Mouse (Mus musculus) telencephalon, adult 2 months (tissue): ENCODE data around the gene Ghr.

Experiments
- DNase-seq: peaks from one replicate; pipeline ENCODE4 v3.0.0-alpha.2; 2011; ENCODE audit warnings: low read depth, low spot score

Gene Ghr

DNA sequence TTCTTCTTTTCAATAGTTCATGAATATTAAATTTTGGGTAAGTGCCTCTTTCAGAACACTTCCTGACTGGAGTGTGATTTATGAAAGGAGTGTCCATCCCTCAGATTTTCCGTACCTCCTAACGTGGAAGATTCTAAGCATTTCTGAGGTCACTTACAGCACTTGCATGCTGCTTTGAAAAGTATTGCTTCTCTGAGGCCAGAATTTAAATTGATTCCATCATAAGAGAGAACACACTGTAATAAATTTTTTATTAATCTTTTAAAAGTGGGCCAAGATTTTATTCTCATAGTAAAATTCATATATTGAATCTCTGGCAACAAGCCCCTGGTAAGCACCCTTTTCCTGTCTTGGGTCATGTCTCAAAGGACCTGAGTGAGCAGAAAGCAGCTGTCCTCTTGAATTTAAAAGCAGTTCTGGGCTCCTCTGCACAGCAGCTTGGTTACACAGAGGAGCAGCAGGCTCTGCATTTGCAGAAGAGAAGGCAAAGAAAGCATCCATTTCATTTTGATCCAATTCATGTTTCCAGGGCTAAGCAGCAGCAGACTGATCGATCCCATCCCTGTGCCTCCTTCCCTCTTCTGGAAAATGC, 46.9 kb downstream of the Ghr start:
- no peak for DNase-seq

DNA sequence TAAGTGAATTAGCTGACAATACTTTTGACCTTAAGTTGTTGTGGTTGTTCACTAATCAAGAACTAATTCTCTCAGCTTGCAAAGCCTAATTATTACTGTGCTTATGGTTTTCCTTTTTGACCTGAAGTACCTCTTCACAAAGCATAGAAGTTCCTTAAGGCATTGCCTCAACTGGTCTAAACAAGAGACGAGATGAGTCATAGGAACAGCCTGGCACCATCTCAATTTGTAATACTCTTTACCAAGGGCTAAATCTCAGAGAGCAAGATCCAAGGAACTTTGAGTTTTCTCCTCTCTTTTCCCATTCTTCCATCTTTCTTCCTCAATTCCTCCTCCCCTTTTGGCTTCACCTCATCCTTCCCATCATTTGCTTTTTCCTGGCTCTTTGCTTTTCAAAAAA, 69.3 kb downstream of the Ghr start:
- no peak for DNase-seq

DNA sequence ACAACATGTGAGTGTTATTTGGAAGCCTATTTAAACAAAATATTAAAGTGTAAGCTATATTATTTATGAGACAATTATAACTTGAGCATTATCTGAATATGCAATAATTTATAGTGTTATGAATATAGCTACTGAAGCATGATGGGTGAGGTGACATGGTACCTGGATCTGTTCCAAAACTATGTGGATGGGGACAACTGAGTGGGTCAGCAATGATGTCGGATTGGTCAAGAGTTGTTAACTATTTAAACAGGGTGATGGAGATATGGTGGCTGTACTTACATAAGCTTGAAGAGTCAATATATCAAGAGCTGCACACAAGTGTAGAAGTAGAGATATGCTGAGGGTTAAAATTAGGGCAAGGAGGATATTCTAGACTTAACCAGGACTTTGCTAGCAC, 70.9 kb downstream of the Ghr start:
- DNase-seq = no peak

DNA sequence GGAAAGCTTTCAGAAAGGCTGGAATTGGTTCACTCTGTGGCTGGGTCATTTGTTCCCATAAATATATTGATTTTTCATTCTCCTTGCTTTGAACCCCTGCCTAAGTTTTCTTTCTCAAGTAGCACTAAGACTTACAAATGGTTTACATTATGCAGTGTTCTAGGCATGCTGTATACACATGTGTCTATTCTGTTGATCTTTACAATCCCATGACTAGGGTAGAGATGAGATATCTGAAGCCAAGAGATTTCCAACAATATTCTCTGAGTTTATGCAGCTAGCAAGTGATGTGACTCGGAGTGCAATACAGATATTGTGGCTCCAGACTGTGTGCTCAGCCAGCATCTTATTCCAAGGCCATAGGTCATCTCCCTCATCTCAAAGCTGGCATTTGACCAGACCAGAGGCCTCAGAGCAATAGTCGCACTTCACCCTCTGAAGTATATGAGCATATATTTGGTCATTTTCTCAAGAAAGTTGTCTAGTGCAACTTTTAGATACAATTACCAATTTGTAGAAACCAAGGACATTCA, 71.6 kb downstream of the Ghr start:
- DNase-seq = no peak

DNA sequence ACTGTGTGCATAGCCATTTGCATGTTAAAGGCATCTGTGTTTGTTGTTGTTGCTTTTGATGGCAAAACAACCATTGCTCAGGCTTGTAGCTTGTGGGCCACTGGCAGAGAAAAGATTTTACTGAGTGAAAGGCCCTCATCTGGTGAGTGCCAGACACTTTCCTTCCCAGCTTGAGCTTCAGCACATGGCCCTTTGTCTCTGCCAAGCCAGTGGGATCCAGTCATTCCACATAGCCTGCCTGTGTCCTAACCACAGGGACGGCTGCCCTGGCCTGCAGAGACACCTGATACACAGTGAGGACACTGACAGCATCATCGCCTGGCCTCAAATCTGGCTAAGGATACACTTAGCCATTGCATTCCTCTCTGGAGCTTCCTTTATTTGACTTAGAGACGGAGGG, 74.2 kb downstream of the Ghr start:
- no peak for DNase-seq

DNA sequence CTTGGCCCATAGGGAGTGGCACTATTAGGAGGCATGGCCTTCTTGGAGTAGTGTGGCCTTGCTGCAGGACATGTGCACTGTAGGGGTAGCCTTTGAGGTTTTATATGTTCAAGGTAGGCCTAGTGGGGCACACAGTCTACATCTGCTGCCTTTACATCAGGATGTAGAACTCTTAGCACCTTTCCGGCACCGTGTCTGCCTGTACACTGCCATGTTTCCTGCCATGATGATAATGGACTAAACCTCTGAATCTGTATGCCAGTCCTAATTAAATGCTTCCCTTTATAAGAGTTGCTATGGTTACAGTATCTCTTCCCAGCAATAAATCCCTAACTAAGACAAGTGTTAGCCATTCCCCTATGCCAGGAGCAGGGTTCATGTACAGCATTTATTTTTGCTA, 76.0 kb downstream of the Ghr start:
- DNase-seq = no peak

DNA sequence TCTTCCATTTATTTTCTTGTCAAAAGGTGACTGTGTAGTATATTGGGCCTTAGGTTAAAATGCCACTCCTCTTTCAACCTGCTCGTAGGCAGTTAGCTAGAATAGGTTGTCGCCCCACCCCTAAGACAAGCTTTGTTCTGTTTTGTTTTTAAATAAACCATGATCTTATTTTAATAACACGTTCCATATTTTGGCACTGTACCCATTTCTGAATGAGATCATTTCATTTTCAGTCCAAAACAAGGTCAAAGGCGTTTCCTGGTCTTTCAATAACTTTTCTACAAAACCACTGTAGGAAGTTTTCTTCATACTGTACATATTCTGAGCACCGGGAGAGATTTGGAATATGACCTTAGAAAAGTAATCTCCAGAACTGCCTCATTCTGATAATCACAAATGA, 78.6 kb downstream of the Ghr start:
- no peak for DNase-seq

DNA sequence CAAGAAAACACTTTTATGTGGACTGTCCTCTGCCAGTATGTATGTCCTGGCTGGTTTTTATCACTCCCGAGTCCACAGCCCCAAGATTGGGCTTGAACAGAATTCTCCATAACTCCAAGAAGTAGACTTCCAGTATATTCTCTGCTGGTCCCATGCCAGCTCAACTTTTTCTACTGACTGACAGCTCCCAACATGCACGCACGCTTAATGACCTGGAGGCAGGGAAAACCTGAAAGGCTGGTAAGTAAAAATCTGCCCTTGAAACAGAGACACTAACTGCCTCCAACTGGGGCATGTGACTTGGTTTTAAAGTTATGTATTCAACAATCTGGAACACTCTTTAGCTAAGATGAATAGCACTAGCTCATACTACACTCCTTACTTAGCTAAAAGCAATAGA, 81.6 kb downstream of the Ghr start:
- no peak for DNase-seq

DNA sequence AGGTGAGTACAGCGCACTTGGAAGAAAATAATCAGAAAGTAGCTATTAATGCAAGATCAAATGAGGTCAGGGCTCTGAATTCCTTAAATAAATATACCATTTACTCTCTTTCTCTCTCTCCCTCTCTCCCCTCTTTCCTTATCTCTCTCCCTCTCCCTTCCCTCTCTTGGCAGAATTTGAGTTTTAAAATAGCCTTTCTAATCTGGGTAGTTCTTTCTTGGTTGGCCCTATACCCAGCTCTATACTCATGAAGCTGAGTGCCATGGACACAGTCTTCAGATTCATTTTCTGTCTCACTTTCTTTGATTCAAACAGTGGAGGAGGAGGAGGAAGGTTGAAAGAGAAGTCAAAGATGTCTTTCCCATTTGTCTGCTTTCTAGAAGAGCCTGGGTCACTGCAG, 84.3 kb downstream of the Ghr start:
- DNase-seq = no peak

DNA sequence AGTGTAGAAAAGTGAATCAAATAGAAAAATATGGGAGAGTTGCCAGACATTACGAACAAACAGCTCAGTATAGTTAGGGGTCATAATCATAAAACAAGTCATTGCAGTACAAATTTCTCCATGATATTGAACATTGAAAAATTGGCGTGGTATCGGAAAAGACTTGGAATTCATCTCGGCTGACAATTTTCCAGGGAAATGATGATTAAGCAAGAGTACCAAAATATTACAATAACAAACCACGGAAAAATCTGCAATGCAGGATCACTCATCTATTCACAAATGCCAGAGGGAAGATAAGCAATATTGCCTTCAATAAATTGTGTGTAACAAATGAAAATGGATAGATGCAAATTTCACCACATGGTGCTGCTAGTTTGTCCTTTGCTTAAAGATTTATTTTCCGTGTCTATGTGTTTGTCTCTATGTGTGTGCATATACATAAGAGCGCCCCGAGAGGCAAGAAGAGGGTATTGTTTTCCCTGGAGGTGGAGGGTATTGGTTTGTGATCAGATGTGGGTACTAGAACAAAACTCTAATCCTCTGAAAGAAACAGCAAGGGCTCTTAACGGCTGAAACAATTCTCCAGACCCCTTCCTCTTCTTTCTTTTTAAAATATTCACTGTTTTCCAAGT, 85.2 kb downstream of the Ghr start:
- DNase-seq = no peak

DNA sequence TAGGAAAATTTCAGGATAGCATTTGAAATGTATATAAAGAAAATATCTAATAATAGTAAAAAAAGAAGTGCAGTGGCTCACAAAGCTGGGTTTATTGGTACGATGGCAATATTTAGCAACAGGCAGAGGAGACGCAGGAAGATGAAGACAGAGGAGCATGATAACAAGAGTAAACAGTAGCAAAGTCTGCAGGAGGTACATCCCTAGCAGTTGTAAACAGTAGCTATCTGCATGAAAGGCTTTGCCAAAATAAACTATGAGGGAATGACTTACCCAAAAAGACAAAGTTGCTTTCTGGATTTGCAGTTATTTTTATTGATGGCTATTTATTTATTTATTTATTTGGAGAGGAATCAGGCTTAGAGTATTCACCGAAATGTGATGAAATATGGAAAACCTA, 92.4 kb downstream of the Ghr start:
- no peak for DNase-seq

DNA sequence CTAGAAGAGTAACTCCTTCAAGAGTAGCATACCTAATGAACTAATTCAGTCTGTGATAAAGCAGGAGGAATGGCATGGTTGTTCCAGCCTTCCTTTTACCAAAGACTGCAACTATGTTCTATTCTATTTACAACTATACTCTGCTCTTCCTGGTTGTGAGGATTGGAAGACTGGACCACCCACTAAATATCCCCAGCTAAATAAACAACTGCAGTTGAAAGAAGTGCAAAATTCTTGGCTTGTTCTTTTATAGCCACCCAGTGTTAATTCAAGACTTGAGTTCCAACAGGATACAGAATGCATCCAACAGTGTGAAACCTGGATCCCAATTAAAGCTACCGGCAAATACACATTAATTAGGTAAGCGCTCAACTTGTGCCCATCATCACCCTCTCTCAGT, 93.3 kb downstream of the Ghr start:
- DNase-seq = no peak

DNA sequence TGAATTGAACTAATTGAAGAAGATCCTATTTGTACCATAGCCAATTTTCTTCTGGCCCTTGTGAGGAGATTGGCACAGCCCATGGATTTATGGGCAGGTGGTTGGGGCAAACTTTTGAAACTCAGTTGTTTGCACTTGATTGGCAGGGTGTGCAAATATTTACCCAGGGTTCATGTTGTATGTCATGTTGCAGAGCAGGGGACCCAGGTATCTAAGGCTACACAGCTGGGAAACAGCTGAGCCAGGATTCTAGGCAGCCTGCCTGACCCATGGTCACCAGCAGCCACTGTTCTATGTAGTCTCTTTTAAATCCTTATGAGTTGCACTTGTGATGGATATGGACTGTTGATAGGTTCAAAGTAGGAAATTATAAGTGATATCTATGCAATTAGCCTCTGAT, 94.1 kb downstream of the Ghr start:
- no peak for DNase-seq

DNA sequence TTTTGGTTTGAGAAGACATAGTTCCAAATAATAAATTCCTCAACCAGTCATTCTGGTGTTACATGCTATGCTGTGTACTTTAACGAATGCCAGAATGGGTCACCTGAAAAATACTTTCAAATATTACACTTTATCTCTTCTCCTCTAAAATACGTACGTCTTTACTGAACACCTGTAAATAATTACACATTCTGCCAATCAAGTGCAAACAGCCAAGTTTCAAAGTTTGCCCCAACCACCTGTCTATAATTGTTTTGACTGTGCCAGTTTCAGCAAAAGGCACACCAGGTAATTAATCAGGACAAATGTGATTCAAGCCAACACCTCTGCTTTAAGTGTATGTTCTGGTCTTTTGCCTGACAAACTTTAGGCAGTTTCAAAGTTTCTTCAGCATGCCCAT, 94.7 kb downstream of the Ghr start:
- no peak for DNase-seq

DNA sequence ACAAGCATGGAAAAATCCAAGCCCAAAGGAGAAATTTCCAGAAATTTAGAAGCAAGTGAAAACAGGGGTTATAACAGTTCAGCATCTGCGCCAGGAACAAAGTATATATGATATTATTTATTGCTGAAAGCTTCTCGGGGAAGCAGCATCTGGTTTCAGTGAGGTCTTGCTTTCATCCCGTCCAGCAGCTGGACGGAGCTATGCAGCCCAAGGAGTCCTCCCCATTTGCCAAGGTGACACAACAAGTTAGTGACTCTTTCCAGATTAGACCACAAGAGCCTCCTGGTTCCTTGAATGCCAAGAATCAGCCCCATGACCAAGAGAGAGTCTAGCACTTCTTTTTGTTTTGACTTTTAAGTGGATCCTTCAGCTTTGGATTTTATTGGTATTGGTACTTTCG, 96.6 kb downstream of the Ghr start:
- no peak for DNase-seq

DNA sequence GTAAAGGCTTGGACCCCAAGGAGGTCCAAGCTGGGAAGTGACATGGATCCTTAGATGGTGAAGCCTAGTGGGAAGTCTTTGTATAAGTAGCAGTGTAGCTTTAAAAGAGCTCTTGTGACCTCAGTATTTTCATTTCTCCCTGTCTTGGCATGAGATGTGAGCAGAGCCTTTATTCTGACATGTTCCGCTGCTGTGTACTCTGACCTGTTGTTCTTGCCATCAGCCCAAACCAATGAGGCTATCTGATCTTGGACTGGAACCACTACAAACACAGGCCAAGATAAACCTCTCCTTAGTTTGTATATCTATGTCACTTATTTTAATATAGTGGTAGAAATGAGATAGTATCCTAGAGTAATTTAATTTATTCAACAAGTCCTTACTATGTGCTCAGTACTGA, 97.9 kb downstream of the Ghr start:
- DNase-seq = no peak

DNA sequence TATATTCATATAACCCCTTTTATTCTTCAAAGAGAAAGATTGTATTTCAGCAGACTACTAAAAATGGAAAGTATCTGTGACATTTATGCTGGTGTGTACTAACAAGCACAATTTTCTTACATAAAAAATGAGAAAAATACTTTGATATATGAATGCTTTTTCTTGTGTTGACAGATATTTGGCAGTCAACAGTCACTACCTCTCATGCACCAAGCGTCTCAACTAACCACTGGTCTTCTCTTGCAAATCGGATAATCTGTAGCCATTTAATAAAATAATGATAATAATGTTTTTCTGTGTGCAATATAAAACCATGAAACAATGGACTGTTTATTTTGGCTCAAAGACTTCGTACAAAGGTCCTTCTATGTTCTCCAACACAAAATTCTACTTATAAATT, 99.8 kb downstream of the Ghr start:
- DNase-seq = no peak

DNA sequence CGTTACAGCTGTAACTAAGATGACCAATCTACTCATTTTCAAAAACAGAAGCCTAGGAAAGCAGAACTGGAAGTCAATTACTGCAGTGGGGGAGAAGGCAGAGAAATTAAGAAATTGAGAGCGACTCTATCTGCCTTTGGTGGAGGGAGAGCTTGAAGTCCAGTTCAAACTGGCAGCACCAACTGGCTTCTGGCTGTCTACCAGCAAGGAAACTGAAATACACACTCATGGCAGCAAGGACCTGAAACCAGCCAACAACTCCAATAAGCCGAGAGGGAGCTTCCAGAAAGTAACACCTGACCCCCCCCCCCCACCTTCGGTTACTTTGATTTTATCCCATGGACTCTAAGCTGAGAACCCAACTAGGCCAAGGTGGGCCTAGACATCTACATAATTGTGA, 114.1 kb downstream of the Ghr start:
- DNase-seq = no peak

DNA sequence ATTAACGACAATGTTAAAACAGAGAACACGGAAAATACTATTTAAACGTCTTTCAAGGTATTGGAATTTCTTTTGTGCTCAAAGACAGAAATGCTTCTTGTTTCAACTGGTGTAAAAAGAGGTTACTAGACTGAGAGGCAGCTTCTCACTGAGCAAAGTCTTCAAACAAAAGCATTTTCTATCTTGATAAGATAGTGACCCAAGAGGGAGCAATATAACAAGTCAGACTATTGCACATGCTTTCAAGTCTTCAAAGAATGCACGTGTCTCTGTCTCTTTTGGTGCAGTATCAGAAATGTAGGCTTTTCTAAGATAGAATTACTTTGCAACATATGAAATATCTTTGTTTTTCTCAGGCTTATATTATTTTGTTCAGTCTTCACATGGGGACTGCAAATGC, 116.7 kb downstream of the Ghr start:
- no peak for DNase-seq

DNA sequence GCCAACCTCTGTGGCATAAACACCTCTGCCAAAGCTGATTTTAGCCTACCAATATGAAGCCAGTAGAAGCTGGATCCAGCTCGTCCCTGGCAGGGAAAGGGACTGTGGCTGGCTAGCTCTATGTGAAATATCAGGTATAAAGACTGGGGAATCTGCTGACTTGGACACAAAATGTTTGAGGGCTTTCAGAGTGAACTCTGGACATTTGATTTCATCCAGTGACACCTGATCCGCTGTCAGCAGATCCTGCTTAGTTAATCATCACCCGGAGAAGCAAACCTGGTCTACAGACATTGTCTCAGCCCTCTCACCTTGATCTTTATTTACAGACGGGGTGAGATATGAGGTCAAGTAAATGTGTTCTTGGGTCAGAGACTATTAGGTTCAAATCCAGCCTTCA, 118.5 kb downstream of the Ghr start:
- DNase-seq = no peak

DNA sequence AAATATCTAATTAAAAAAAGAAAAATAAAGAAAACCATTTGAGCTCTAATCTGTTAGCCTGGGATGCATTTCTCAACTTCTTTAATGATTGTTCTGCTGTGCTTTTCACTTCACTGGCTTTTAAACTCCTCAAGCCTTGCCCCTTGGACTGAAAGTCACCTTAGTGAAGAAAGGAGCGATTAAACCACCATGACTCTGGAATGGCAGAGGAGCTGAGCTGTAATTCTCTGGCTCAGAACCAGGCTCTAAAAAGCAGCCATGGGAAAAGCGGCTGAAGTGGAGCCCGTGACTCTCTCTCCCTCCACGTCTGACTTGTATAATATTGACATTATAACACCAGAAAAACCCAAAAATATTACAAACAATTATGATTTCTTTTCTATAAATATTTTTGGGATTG, 126.7 kb downstream of the Ghr start:
- no peak for DNase-seq

DNA sequence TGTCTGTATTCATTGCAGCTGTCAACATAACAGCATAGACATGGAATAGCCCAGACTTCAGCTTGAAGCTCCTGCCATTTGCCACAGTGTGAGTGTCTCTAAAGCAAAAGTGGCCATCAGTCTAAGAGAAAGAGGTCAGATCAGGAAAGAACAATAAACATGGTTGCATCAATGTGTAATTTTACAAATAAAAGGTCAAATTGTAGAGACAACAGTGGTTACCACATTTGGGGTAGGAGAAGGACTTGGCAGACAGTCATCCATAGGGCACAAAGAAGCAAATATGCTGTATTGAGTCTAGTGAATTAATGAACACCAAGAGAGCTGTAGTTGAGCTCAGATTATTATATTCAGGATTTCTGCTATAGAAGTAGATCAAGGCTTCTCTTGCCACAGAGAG, 127.7 kb downstream of the Ghr start:
- no peak for DNase-seq

DNA sequence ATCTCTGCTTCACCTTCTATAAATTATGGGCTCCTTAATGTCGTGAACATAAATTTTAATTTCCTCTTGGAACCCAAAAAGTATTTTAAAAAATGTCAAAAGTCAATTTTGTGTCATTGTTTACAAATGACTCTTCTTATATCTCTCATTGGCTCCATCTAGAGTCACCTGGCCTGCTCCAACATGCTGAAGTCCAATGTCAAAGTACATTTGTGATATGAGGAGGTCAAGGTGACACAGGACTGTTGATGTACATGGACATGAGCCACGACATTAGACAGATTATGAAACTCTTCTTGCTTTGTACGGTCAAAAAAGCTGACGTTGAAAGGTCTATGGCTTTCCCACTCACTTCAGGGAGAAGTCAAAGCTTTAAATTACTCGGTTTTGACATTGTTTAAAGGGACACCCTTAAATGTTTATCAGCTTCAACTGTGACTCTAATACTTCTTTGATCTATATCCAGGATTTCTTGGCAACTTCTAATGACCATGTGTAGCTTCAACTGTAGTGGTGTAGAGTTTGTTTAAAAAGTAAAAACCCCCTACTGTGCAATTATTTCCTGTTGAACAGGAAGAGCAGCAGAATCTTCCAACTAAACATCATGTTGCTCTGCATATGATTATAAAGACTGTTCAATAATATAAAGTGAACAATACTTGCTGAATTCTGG, 131.1 kb downstream of the Ghr start:
- no peak for DNase-seq
